Mouse (Mus musculus) kidney, embryonic 14.5 days (tissue): ENCODE results near the gene Tmem238. TPM values are rescaled to one million over a fixed set of nuclear protein-coding genes. Genes with fewer than 3 reads are reported as not detected.

Source experiments
- ATAC-seq: fragments of 200-750 bp; cut with Nextera tagmentation; 2 replicates; pipeline ENCODE4 v1.8.0; 2017; ENCODE audit warnings: moderate number of reproducible peaks, mild to moderate bottlenecking, moderate TSS enrichment, moderate library complexity; ENCODE audit not compliant: low FRiP score, low TSS enrichment
- H3K27ac ChIP-seq: fragments of 300-500 bp; sonication (generic); 2 replicates; pipeline ENCODE4 v1.5.1; 2014; ENCODE audit warnings: low read depth, mild to moderate bottlenecking, low read length, moderate library complexity, mixed read lengths
- H3K27me3 ChIP-seq: fragments of 300-500 bp; sonication (generic); 2 replicates; pipeline ENCODE4 v1.6.1; 2014; ENCODE audit warnings: mild to moderate bottlenecking, low read length; ENCODE audit not compliant: control insufficient read depth, insufficient read depth
- H3K36me3 ChIP-seq: fragments of 300-500 bp; sonication (generic); 2 replicates; pipeline ENCODE4 v1.6.1; 2014; ENCODE audit warnings: low read length, mixed read lengths; ENCODE audit not compliant: control insufficient read depth, insufficient read depth
- H3K4me1 ChIP-seq: fragments of 300-500 bp; sonication (generic); 2 replicates; pipeline ENCODE4 v1.6.1; 2014; ENCODE audit warnings: low read length, mixed read lengths; ENCODE audit not compliant: control insufficient read depth, insufficient read depth
- H3K4me2 ChIP-seq: fragments of 300-500 bp; sonication (generic); replicated peaks from 2 replicates; pipeline ENCODE4 v1.6.1; 2014; ENCODE audit warnings: low read depth, mild to moderate bottlenecking, low read length
- H3K4me3 ChIP-seq: fragments of 300-500 bp; sonication (generic); 2 replicates; pipeline ENCODE4 v1.5.1; 2014; ENCODE audit warnings: mild to moderate bottlenecking, low read length
- H3K9ac ChIP-seq: fragments of 300-500 bp; sonication (generic); 2 replicates; pipeline ENCODE4 v1.6.1; 2014; ENCODE audit warnings: low read depth, mild to moderate bottlenecking, low read length, moderate library complexity
- H3K9me3 ChIP-seq: fragments of 300-500 bp; sonication (generic); 2 replicates; pipeline ENCODE4 v1.6.1; 2016; ENCODE audit warnings: low read length; ENCODE audit not compliant: control insufficient read depth
- WGBS: fragments of 180-500 bp; shearing (Covaris S2); extraction: QIAGEN DNeasy Blood & Tissue Kit; methylation state at CpG from one replicate; pipeline ENCODE4 v1.1.7; 2014; 5-methylcytosine and 5-hydroxymethylcytosine counted together
- polyA plus RNA-seq: library from polyadenylated mRNA; unstranded; fragments of >200 nt; fragmentation: Nextera tagmentation; extraction: Ambion mirVana; gene quantifications from 2 replicates; pipeline ENCODE4 v1.2.1, GENCODE M21; 2014

The Tmem238 gene
- polyA plus RNA-seq, 1 experiment from 2014 or later: 8.2 TPM

- ATAC-seq: no peak
- no peak overlapping the region for H3K4me2 ChIP-seq
Observed at GRCm38 (mm10) chr7:4759670-4760069, 29.8 kb downstream of the Tmem238 start.

GRCm38 (mm10) chr7:4752821-4753570, 36.5 kb downstream of the Tmem238 start, which contains the start of gene Cox6b2:
Gene Cox6b2 (minus strand): TSS chr7:4753094.
- 3% methylated on average over 24 of the region's 24 CpGs for WGBS
- Histone ChIP-seq H3K4me2 (peak within 1 kb of the TSS; percentile 61), H3K36me3 (no peaks in the 10 kb centered on the region), H3K9me3 (no peaks in the 10 kb centered on the region), H3K27ac (peak within 1 kb of the TSS; percentile 65), H3K4me1 (peaks cover 9% of the 10 kb centered on the region; the same call in 1 of the 2 replicates), H3K9ac (peak within 1 kb of the TSS; percentile 46), H3K4me3 (peak within 1 kb of the TSS; percentile 44), H3K27me3 (no peaks in the 10 kb centered on the region)
- peak; percentile 94 for ATAC-seq

More at GRCm38 (mm10) chr7:4759670-4760069, 29.8 kb downstream of the Tmem238 start:
- no peak overlapping the region for H3K27ac ChIP-seq
- no peak overlapping the region for H3K4me3 ChIP-seq
- WGBS: 50% methylated on average over 1 of the region's 1 CpGs
- no peaks in the 10 kb centered on the region for H3K27me3 ChIP-seq
- no peaks in the 10 kb centered on the region for H3K36me3 ChIP-seq
- no peaks in the 10 kb centered on the region for H3K4me1 ChIP-seq
- no peak overlapping the region for H3K9ac ChIP-seq
- 0 out of 2 replicates have a peak, but pooled peaks cover 3% of the 10 kb centered on the region for H3K9me3 ChIP-seq

GRCm38 (mm10) chr7:4751971-4752820, 37.3 kb downstream of the Tmem238 start:
- H3K36me3 ChIP-seq: no peaks in the 10 kb centered on the region; the same call in 1 of the 2 replicates
- H3K27ac ChIP-seq: no peak overlapping the region; the same call in 1 of the 2 replicates
- WGBS: 2% methylated on average over 30 of the region's 30 CpGs
- ATAC-seq: peak; percentile 83
- H3K9me3 ChIP-seq: no peaks in the 10 kb centered on the region
- peak overlapping the region; percentile 44 for H3K4me3 ChIP-seq
- H3K9ac ChIP-seq: peak overlapping the region; percentile 46
- H3K4me2 ChIP-seq: peak overlapping the region; percentile 61
- H3K27me3 ChIP-seq: no peaks in the 10 kb centered on the region
- H3K4me1 ChIP-seq: peaks cover 9% of the 10 kb centered on the region; the same call in 1 of the 2 replicates

DNA sequence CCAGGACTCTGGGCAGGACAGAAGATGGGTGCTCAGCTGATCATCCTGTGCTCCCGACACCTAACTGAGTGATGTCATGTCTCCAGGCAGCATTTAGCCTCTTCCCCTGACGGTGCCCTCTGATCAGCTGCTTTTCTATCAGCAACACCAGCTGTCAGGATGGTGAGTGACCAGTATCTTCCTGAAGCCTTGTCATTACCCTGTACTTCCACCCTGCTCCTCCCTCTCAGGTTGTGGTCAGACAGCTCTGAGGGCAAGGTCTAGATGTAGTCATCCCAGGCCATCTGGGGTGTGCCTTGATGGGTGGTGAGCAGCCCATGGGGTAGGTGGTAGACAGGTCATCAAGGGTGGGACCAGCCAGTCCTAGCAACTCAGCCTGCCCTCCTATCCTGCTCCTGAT, 40.3 kb downstream of the Tmem238 start:
- 89% methylated on average over 2 of the region's 2 CpGs for WGBS

DNA sequence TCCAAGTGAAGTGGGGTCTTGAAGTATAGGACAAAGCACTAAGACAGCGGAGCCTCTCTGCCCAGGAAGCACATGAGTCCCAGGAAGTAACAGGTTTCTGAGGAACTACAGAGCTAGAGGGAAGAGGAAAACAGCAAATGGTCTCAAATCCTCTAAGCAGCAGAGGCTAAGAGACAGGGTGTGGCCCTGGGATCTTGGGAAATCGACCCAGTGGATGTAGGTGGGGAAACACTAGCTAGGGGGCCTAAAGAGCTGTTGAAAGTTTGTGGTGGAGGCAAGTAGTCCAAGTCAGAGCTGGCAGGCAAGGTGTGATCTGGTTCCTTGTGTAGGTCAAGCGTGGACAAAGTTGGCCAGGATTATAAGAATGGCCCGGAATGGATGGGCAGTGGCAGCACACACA, 41.1 kb downstream of the Tmem238 start:
- WGBS: 75% methylated on average over 4 of the region's 4 CpGs

More for the DNA sequence above, 40.3 kb downstream of the Tmem238 start:
- no peaks in the 10 kb centered on the region for H3K9me3 ChIP-seq
- no peak overlapping the region for H3K4me3 ChIP-seq
- peaks cover 9% of the 10 kb centered on the region; the same call in 1 of the 2 replicates for H3K4me1 ChIP-seq
- H3K27ac ChIP-seq: no peak overlapping the region
- H3K27me3 ChIP-seq: no peaks in the 10 kb centered on the region
- H3K9ac ChIP-seq: no peak overlapping the region
- peaks cover 18% of the 10 kb centered on the region for H3K36me3 ChIP-seq
- no peak overlapping the region for H3K4me2 ChIP-seq
- ATAC-seq: no peak

DNA sequence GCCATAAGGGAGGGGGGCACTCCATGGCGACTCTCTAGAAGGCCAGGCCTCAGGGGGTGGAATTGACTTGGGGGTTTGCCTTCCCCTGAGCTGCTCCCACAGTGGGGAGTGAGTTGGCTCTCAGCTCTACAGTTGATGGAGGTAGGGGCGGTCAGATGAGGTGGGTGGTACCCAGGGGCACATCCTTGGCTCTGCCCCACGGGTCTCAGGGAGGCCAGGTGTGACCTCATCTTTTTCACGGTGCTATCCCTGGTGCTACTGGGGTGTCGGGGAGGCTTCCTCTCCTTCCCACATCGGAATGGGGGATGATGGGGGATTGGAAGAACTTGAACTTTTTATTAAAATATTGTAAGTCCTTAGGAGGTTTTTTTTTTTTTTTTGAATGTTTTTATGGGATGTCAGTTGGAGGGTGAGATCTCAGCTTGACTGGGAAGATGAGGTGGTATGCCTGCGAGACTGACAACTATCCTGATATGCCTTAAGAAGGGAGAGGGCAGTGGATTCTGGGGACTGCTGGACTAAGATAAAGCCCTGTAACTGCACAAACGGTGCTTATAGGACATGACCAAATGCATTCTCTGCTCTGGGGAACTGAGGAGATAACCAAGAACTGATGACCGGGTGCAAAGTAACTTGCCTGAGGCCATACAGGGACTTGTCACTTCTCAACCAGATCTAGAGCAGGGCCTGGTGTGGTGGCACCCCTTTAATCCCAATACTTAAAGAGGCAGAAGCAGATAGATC, 42.1 kb downstream of the Tmem238 start:
- no peak for ATAC-seq
- Histone ChIP-seq H3K36me3 (peaks cover 25% of the 10 kb centered on the region), H3K27me3 (no peaks in the 10 kb centered on the region), H3K4me3 (no peak overlapping the region), H3K9ac (no peak overlapping the region), H3K9me3 (no peaks in the 10 kb centered on the region), H3K4me1 (peaks cover 13% of the 10 kb centered on the region; the same call in 1 of the 2 replicates), H3K27ac (no peak overlapping the region), H3K4me2 (no peak overlapping the region)
- WGBS: 77% methylated on average over 9 of the region's 9 CpGs

More for the DNA sequence above, 41.1 kb downstream of the Tmem238 start:
- Histone ChIP-seq H3K36me3 (peaks cover 20% of the 10 kb centered on the region), H3K4me1 (peaks cover 9% of the 10 kb centered on the region; the same call in 1 of the 2 replicates), H3K27ac (no peak overlapping the region), H3K4me2 (no peak overlapping the region), H3K4me3 (no peak overlapping the region), H3K27me3 (no peaks in the 10 kb centered on the region), H3K9ac (no peak overlapping the region), H3K9me3 (no peaks in the 10 kb centered on the region)
- no peak for ATAC-seq

DNA sequence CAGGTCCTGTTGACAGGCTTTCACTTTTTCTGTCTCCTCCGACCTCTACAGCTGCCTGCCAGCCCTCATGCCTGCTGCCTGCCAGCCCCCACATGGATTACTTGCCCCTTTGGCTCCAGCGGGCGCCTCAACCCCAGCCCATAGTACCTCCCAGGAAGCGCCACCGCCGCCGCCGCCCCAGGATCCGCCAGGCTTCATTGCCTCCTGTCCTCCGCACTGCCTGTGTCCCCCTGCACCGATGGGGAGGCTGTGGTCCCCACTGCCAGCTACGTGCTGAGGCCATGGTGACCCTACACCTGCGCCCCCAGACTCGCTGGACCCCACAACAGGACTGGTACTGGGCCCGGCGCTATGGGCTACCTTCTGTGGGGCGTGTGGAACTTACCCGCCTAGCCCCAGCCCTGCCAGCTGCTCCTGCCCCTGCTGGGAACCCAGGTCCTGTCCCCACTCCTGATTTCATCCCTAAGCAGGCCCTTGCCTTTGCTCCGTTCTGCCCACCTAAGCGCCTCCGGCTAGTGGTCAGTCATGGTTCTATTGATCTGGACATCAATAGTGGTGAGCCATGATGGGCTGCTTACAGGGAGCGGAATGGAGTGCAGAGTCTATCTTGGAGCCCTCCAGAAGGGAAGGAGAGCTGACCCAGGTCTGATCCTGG, 43.0 kb downstream of the Tmem238 start:
- H3K36me3 ChIP-seq: peaks cover 29% of the 10 kb centered on the region
- no peak overlapping the region for H3K4me3 ChIP-seq
- H3K9ac ChIP-seq: no peak overlapping the region
- H3K4me1 ChIP-seq: peaks cover 16% of the 10 kb centered on the region
- H3K9me3 ChIP-seq: no peaks in the 10 kb centered on the region
- WGBS: 91% methylated on average over 22 of the region's 22 CpGs
- no peak for ATAC-seq
- no peak overlapping the region for H3K4me2 ChIP-seq
- no peak overlapping the region for H3K27ac ChIP-seq
- no peaks in the 10 kb centered on the region for H3K27me3 ChIP-seq

DNA sequence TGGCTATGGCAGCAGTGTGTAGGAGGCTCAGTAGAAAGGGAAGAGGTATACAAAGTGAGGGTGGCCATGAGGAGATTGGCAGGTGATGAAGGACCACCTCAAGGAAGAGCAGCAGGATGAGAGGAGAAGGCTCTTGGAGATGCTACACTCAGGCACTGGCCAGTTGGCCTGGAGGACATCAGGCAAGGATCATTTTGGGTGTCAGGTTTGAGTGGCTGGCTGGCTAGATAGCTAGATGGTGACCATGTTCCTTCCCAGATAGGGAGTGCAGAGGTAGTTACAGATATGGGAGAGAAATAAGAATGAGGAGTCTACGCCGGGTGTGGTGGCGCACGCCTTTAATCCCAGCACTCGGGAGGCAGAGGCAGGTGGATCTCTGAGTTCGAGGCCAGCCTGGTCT, 44.6 kb downstream of the Tmem238 start:
- WGBS: 97% methylated on average over 6 of the region's 6 CpGs
- ATAC-seq: no peak
- H3K9ac ChIP-seq: no peak overlapping the region

More for the DNA sequence above, 44.6 kb downstream of the Tmem238 start:
- Histone ChIP-seq H3K27ac (no peak overlapping the region), H3K4me2 (no peak overlapping the region), H3K36me3 (peaks cover 29% of the 10 kb centered on the region), H3K4me1 (peaks cover 21% of the 10 kb centered on the region), H3K9me3 (no peaks in the 10 kb centered on the region), H3K27me3 (no peaks in the 10 kb centered on the region), H3K4me3 (no peak overlapping the region)
